Mouse (Mus musculus) liver, adult 2 months (tissue): ENCODE data around the gene Gm17949.

Experiments used
- CTCF ChIP-seq: fragments of 200-500 bp; IDR thresholded peaks from 2 replicates; pipeline ENCODE4 v1.5.1; 2011; ENCODE audit warnings: low read depth, low read length, control low read depth
- POLR2A ChIP-seq: fragments of 200-500 bp; IDR thresholded peaks from 2 replicates; pipeline ENCODE4 v1.6.1; 2011; ENCODE audit warnings: low read length, control low read depth; ENCODE audit not compliant: insufficient read depth; ENCODE audit errors: extremely low read depth

DNA sequence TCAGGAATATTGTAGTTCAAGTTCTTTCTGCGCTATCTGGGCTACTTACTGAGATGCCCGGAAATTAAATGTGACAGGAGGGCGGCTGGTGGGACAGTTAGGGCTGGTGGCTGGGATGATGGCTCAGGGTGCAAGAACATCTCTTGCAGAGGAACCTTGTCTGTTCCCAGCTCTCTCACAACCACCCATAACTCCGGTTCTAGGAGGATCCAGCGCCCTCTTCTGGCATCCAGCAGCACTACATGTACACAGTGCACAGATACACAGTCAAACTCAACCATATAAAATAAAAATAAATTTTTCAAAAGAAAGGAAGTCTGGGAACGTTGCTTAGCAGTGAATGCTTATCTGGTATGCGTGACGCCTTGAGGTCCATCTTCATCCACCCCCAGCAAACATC is 27.7 kb downstream of the Gm17949 start:
- TF ChIP-seq CTCF, result peak; percentile 21; the same call in 1 of the 2 replicates
- no peak for TF ChIP-seq POLR2A
